Mouse (Mus musculus) lung, embryonic 14.5 days (tissue): Measurements from ENCODE around the gene Tomm40l. TPM values are rescaled to one million over a fixed set of nuclear protein-coding genes. Genes with fewer than 3 reads are reported as not detected.

Experiments
- ATAC-seq: fragments of 200-750 bp; cut with Nextera tagmentation; 2 replicates; pipeline ENCODE4 v1.8.0; 2017; ENCODE audit warnings: mild to moderate bottlenecking, moderate TSS enrichment, moderate library complexity; ENCODE audit not compliant: insufficient read depth
- DNase-seq: peaks from one replicate; pipeline ENCODE4 v3.0.0-alpha.2; 2015
- H3K27ac ChIP-seq: fragments of 300-500 bp; sonication (generic); 2 replicates; pipeline ENCODE4 v1.5.1; 2014; ENCODE audit warnings: low read depth, mild to moderate bottlenecking, moderate library complexity
- H3K27me3 ChIP-seq: fragments of 300-500 bp; sonication (generic); 2 replicates; pipeline ENCODE4 v1.6.1; 2014; ENCODE audit warnings: low read length, control low read depth; ENCODE audit not compliant: insufficient read depth
- H3K36me3 ChIP-seq: fragments of 300-500 bp; sonication (generic); 2 replicates; pipeline ENCODE4 v1.6.1; 2014; ENCODE audit warnings: control low read depth; ENCODE audit not compliant: insufficient read depth
- H3K4me1 ChIP-seq: fragments of 300-500 bp; sonication (generic); 2 replicates; pipeline ENCODE4 v1.6.1; 2014; ENCODE audit warnings: antibody characterized with exemption, control low read depth; ENCODE audit not compliant: insufficient read depth
- H3K4me2 ChIP-seq: fragments of 300-500 bp; sonication (generic); 2 replicates; pipeline ENCODE4 v1.6.1; 2014; ENCODE audit warnings: mild to moderate bottlenecking
- H3K4me3 ChIP-seq: fragments of 300-500 bp; sonication (generic); 2 replicates; pipeline ENCODE4 v1.5.1; 2014; ENCODE audit warnings: low read depth, low read length
- H3K9ac ChIP-seq: fragments of 300-500 bp; sonication (generic); 2 replicates; pipeline ENCODE4 v1.6.1; 2014
- H3K9me3 ChIP-seq: fragments of 300-500 bp; sonication (generic); 2 replicates; pipeline ENCODE4 v1.6.1; 2016; ENCODE audit warnings: low read depth, low read length, control low read depth
- CTCF ChIP-seq: IDR thresholded peaks from 2 replicates; pipeline ENCODE4 v1.5.1; 2016; ENCODE audit warnings: antibody characterized with exemption, low read depth
- WGBS: fragments of 180-500 bp; shearing (Covaris S2); extraction: QIAGEN DNeasy Blood & Tissue Kit; methylation state at CpG from one replicate; pipeline ENCODE4 v1.1.7; 2014; 5-methylcytosine and 5-hydroxymethylcytosine counted together
- polyA plus RNA-seq: library from polyadenylated mRNA; unstranded; fragments of >200 nt; fragmentation: Nextera tagmentation; extraction: Ambion mirVana; gene quantifications from 2 replicates; pipeline ENCODE4 v1.2.1, GENCODE M21; 2014

Tomm40l gene
- polyA plus RNA-seq, 1 experiment from 2014 or later = 37.9 TPM

- H3K9me3 ChIP-seq = no peaks in the 10 kb centered on the region
- H3K36me3 ChIP-seq = peaks cover 9% of the 10 kb centered on the region; the same call in 1 of the 2 replicates
- peaks cover 25% of the 10 kb centered on the region for H3K4me1 ChIP-seq
- peak; percentile 6; the same call in 1 of the 2 replicates for ATAC-seq
- peak within 1 kb of the TSS; percentile 49 for H3K9ac ChIP-seq
- WGBS = 20% methylated on average over 26 of the region's 26 CpGs
- TF ChIP-seq CTCF = no peak
- peak within 1 kb of the TSS; percentile 35 for H3K4me3 ChIP-seq
- no peaks in the 10 kb centered on the region for H3K27me3 ChIP-seq
- peak within 1 kb of the TSS; percentile 86 for H3K27ac ChIP-seq
- peak; percentile 55 for DNase-seq
- H3K4me2 ChIP-seq = peak within 1 kb of the TSS; percentile 66
Observed at GRCm38 (mm10) chr1:171250680-171251593, 28.6 kb upstream of the Tomm40l start, which contains the start of gene Ndufs2. Ndufs2 (minus strand) TSS chr1:171251388.

- Histone ChIP-seq H3K9ac (peak within 1 kb of the TSS; percentile 30), H3K9me3 (no peaks in the 10 kb centered on the region), H3K36me3 (peaks cover 13% of the 10 kb centered on the region), H3K27me3 (no peaks in the 10 kb centered on the region), H3K4me2 (peak within 1 kb of the TSS; percentile 66), H3K27ac (peak within 1 kb of the TSS; percentile 86), H3K4me3 (peak within 1 kb of the TSS; percentile 35), H3K4me1 (peaks cover 25% of the 10 kb centered on the region)
- DNase-seq (peak; percentile 79), ATAC-seq (peak; percentile 21; the same call in 1 of the 2 replicates)
- WGBS = 22% methylated on average over 5 of the region's 5 CpGs
- TF ChIP-seq CTCF = no peak
Observed at GRCm38 (mm10) chr1:171249913-171250600, 27.7 kb upstream of the Tomm40l start, which contains the start of gene Adamts4. Adamts4 (plus strand) TSS chr1:171250421.

- peaks cover 25% of the 10 kb centered on the region for H3K4me1 ChIP-seq
- H3K9me3 ChIP-seq = no peaks in the 10 kb centered on the region
- ATAC-seq (no peak), DNase-seq (peak; percentile 41)
- TF ChIP-seq CTCF = no peak
- no peak overlapping the region for H3K9ac ChIP-seq
- H3K4me2 ChIP-seq = peak overlapping the region; percentile 70
- 39% methylated on average over 3 of the region's 3 CpGs for WGBS
- no peaks in the 10 kb centered on the region for H3K27me3 ChIP-seq
- no peak overlapping the region for H3K4me3 ChIP-seq
- peaks cover 18% of the 10 kb centered on the region for H3K36me3 ChIP-seq
- peak overlapping the region; percentile 96 for H3K27ac ChIP-seq
Observed at GRCm38 (mm10) chr1:171248386-171249226, 26.3 kb upstream of the Tomm40l start.

GRCm38 (mm10) chr1:171247916-171248315 lies 25.6 kb upstream of the Tomm40l start:
- Histone ChIP-seq H3K36me3 (peaks cover 25% of the 10 kb centered on the region), H3K4me2 (peak overlapping the region; percentile 70), H3K4me3 (peak overlapping the region; percentile 75), H3K27ac (peak overlapping the region; percentile 96), H3K27me3 (no peaks in the 10 kb centered on the region), H3K9ac (peak overlapping the region; percentile 55; the same call in 1 of the 2 replicates), H3K4me1 (peaks cover 25% of the 10 kb centered on the region), H3K9me3 (no peaks in the 10 kb centered on the region)
- ATAC-seq (no peak), DNase-seq (peak; percentile 25)
- 27% methylated on average over 4 of the region's 4 CpGs for WGBS
- no peak for TF ChIP-seq CTCF

- H3K9me3 ChIP-seq = no peaks in the 10 kb centered on the region
- peak overlapping the region; percentile 55 for H3K9ac ChIP-seq
- H3K27ac ChIP-seq = peak overlapping the region; percentile 96
- ATAC-seq = peak; percentile 3; the same call in 1 of the 2 replicates
- peaks cover 25% of the 10 kb centered on the region for H3K4me1 ChIP-seq
- H3K4me2 ChIP-seq = peak overlapping the region; percentile 70
- TF ChIP-seq CTCF = no peak
- peak overlapping the region; percentile 75 for H3K4me3 ChIP-seq
- H3K27me3 ChIP-seq = no peaks in the 10 kb centered on the region
- DNase-seq = no peak
- H3K36me3 ChIP-seq = peaks cover 29% of the 10 kb centered on the region
- 10% methylated on average over 13 of the region's 13 CpGs for WGBS
Observed at GRCm38 (mm10) chr1:171247453-171247841, 25.1 kb upstream of the Tomm40l start.

- Histone ChIP-seq H3K4me1 (peaks cover 25% of the 10 kb centered on the region), H3K36me3 (peaks cover 35% of the 10 kb centered on the region), H3K4me2 (peak overlapping the region; percentile 70), H3K27me3 (no peaks in the 10 kb centered on the region), H3K4me3 (peak overlapping the region; percentile 75), H3K27ac (peak overlapping the region; percentile 96), H3K9me3 (no peaks in the 10 kb centered on the region), H3K9ac (peak overlapping the region; percentile 86)
- DNase-seq (peak; percentile 99), ATAC-seq (peak; percentile 90)
- WGBS = 1% methylated on average over 41 of the region's 41 CpGs
- peak; percentile 93 for TF ChIP-seq CTCF
Observed at GRCm38 (mm10) chr1:171246709-171247452, 24.6 kb upstream of the Tomm40l start.
